In genomic region chr4:130039351-130039750, GRCm38 (mm10) we compare ENCODE assay signal across 20 mouse cellular contexts. TPM values are rescaled to one million over a fixed set of nuclear protein-coding genes. Genes with fewer than 3 reads are reported as not detected.
DNase-seq lines count a peak whose midpoint lies in the region; ATAC-seq and TF ChIP-seq lines count a peak whose summit lies in the region.
"Had no signal": no experiment of that assay in that cellular context is flagged by ENCODE, and none has a peak within 500 bp of the region (broad histone marks: within the 10 kb centered on the region; RNA-seq: fewer than 3 reads in every experiment).

No protein-coding gene starts in this region.

- no peak overlapping the region for H3K4me2 ChIP-seq in limb, embryonic 12.5 days
- H3K4me2 ChIP-seq in midbrain, embryonic 13.5 days (replicated peaks) = no peak overlapping the region
- H3K4me2 ChIP-seq in midbrain, embryonic 11.5 days = no peak overlapping the region
- no peak overlapping the region for H3K4me2 ChIP-seq in stomach, postnatal 0 days (replicated peaks; ENCODE audit: low read depth)
- H3K4me2 ChIP-seq: embryonic facial prominence, embryonic 13.5 days; forebrain, embryonic 12.5 days; heart, embryonic 13.5 days; hindbrain, embryonic 12.5 days had no signal

- no peak for TF ChIP-seq EP300 in stomach, postnatal 0 days (optimal IDR thresholded peaks at IDR 0.05)

- peak overlapping the region; percentile 8; the same call in 1 of the 2 replicates for H3K9ac ChIP-seq in limb, embryonic 12.5 days (replicated peaks)
- H3K9ac ChIP-seq in midbrain, embryonic 13.5 days (replicated peaks) = 0 out of 2 replicates have a peak overlapping the region, but pooled peaks have one; percentile 10
- H3K9ac ChIP-seq in midbrain, embryonic 11.5 days (ENCODE audit: low read length) = no peak overlapping the region
- no peak overlapping the region for H3K9ac ChIP-seq in stomach, postnatal 0 days (ENCODE audit: low read length)
- H3K9ac ChIP-seq: embryonic facial prominence, embryonic 13.5 days; forebrain, embryonic 12.5 days; heart, embryonic 13.5 days; hindbrain, embryonic 12.5 days had no signal

- no peak for ATAC-seq in limb, embryonic 12.5 days (ENCODE audit: insufficient number of reproducible peaks, insufficient read depth, low FRiP score, low TSS enrichment, low read depth)
- no peak for ATAC-seq in midbrain, embryonic 13.5 days
- no peak for ATAC-seq in midbrain, embryonic 11.5 days (ENCODE audit: low FRiP score)
- ATAC-seq in stomach, postnatal 0 days (ENCODE audit: low FRiP score, low TSS enrichment) = no peak
- ATAC-seq: CD4-positive, CD25-positive, alpha-beta regulatory T cell, adult 4 months; hindbrain, embryonic 16.5 days; inflammation-experienced regulatory T-cells, adult 6 months had no signal

- 50% methylated on average over 5 of the region's 5 CpGs for whole genome bisulfite sequencing in limb, embryonic 12.5 days
- 45% methylated on average over 5 of the region's 5 CpGs for WGBS in limb, embryonic 10.5 days
- WGBS in midbrain, embryonic 13.5 days = 61% methylated on average over 5 of the region's 5 CpGs
- WGBS in midbrain, embryonic 11.5 days = 51% methylated on average over 5 of the region's 5 CpGs
- WGBS in stomach, postnatal 0 days = 38% methylated on average over 5 of the region's 5 CpGs

- H3K9me3 ChIP-seq in limb, embryonic 12.5 days = no peaks in the 10 kb centered on the region
- no peaks in the 10 kb centered on the region for H3K9me3 ChIP-seq in limb, embryonic 10.5 days (replicated peaks)
- no peaks in the 10 kb centered on the region for H3K9me3 ChIP-seq in midbrain, embryonic 13.5 days
- H3K9me3 ChIP-seq in midbrain, embryonic 11.5 days (ENCODE audit: control insufficient read depth, low read length) = no peaks in the 10 kb centered on the region
- no peaks in the 10 kb centered on the region for H3K9me3 ChIP-seq in stomach, postnatal 0 days (ENCODE audit: control insufficient read depth, low read length)
- H3K9me3 ChIP-seq: embryonic facial prominence, embryonic 13.5 days; forebrain, embryonic 12.5 days; G1E; heart, embryonic 13.5 days; hindbrain, embryonic 12.5 days had no signal

- no peak for DNase-seq in limb, embryonic 10.5 days (ENCODE audit: low spot score)
- no peak for DNase-seq in midbrain, embryonic 11.5 days (ENCODE audit: low spot score, missing footprints)
- peak; percentile 55 for DNase-seq in brain, embryonic 14.5 days (ENCODE audit: low read depth)
- no peak for DNase-seq in stomach, postnatal 0 days (ENCODE audit: low spot score)
- DNase-seq: adrenal gland, postnatal 10 days; cerebellum, adult 18-20 months; cerebellum, adult 9-11 months; cerebellum, postnatal 36 days; gastrocnemius, postnatal 14 days; heart, postnatal 36 days had no signal

- no peak overlapping the region for H3K27ac ChIP-seq in limb, embryonic 12.5 days
- no peak overlapping the region for H3K27ac ChIP-seq in limb, embryonic 10.5 days
- no peak overlapping the region for H3K27ac ChIP-seq in midbrain, embryonic 13.5 days
- H3K27ac ChIP-seq in midbrain, embryonic 11.5 days (ENCODE audit: low read depth, low read length) = no peak overlapping the region
- no peak overlapping the region for H3K27ac ChIP-seq in stomach, postnatal 0 days (replicated peaks)
- H3K27ac ChIP-seq: embryonic facial prominence, embryonic 13.5 days; forebrain, embryonic 12.5 days; heart, embryonic 13.5 days; hindbrain, embryonic 12.5 days had no signal

- no peak for TF ChIP-seq CTCF in brain, embryonic 14.5 days (IDR thresholded peaks at IDR 0.05; ENCODE audit: borderline replicate concordance, extremely low read depth, insufficient read depth, insufficient read length)
- TF ChIP-seq CTCF in stomach, postnatal 0 days (IDR thresholded peaks at IDR 0.05; ENCODE audit: low read depth) = no peak

- H3K4me1 ChIP-seq in limb, embryonic 12.5 days (replicated peaks) = peaks cover 52% of the 10 kb centered on the region
- H3K4me1 ChIP-seq in limb, embryonic 10.5 days = peaks cover 39% of the 10 kb centered on the region
- H3K4me1 ChIP-seq in midbrain, embryonic 13.5 days (replicated peaks) = peaks cover 33% of the 10 kb centered on the region
- peaks cover 3% of the 10 kb centered on the region for H3K4me1 ChIP-seq in midbrain, embryonic 11.5 days (ENCODE audit: control insufficient read depth, insufficient read depth, low read length)
- H3K4me1 ChIP-seq in stomach, postnatal 0 days (replicated peaks; ENCODE audit: control insufficient read depth, insufficient read depth) = peaks cover 3% of the 10 kb centered on the region; the same call in 1 of the 2 replicates

- no peaks in the 10 kb centered on the region for H3K36me3 ChIP-seq in limb, embryonic 12.5 days
- no peaks in the 10 kb centered on the region for H3K36me3 ChIP-seq in limb, embryonic 10.5 days
- H3K36me3 ChIP-seq in midbrain, embryonic 13.5 days = no peaks in the 10 kb centered on the region
- H3K36me3 ChIP-seq in midbrain, embryonic 11.5 days (ENCODE audit: control insufficient read depth, insufficient read depth, low read length) = no peaks in the 10 kb centered on the region
- no peaks in the 10 kb centered on the region for H3K36me3 ChIP-seq in stomach, postnatal 0 days (ENCODE audit: control insufficient read depth, insufficient read depth, low read length)
- H3K36me3 ChIP-seq: embryonic facial prominence, embryonic 13.5 days; forebrain, embryonic 12.5 days; G1E; heart, embryonic 13.5 days; hindbrain, embryonic 12.5 days had no signal

- no peak overlapping the region for H3K4me3 ChIP-seq in limb, embryonic 12.5 days (replicated peaks)
- no peak overlapping the region for H3K4me3 ChIP-seq in limb, embryonic 10.5 days
- H3K4me3 ChIP-seq in midbrain, embryonic 13.5 days (replicated peaks) = no peak overlapping the region
- H3K4me3 ChIP-seq in midbrain, embryonic 11.5 days (ENCODE audit: low read depth, low read length) = no peak overlapping the region
- no peak overlapping the region for H3K4me3 ChIP-seq in stomach, postnatal 0 days (ENCODE audit: low read depth, low read length)
- H3K4me3 ChIP-seq: embryonic facial prominence, embryonic 13.5 days; forebrain, embryonic 12.5 days; heart, embryonic 13.5 days; hindbrain, embryonic 12.5 days had no signal

- TF ChIP-seq POLR2A in brain, embryonic 14.5 days (IDR thresholded peaks at IDR 0.05; ENCODE audit: borderline replicate concordance, extremely low read depth, insufficient read depth, insufficient read length, poor library complexity, severe bottlenecking) = no peak

- H3K27me3 ChIP-seq in limb, embryonic 12.5 days = peaks cover 33% of the 10 kb centered on the region
- H3K27me3 ChIP-seq in limb, embryonic 10.5 days (ENCODE audit: low read depth, poor library complexity, severe bottlenecking) = peaks cover 45% of the 10 kb centered on the region
- H3K27me3 ChIP-seq in midbrain, embryonic 13.5 days = peaks cover 17% of the 10 kb centered on the region
- no peaks in the 10 kb centered on the region; the same call in 1 of the 2 replicates for H3K27me3 ChIP-seq in midbrain, embryonic 11.5 days (ENCODE audit: control insufficient read depth, insufficient read depth, low read length)
- H3K27me3 ChIP-seq in stomach, postnatal 0 days (ENCODE audit: control insufficient read depth, insufficient read depth, low read length) = no peaks in the 10 kb centered on the region

RNA-seq across cellular contexts. Expression of gene Col16a1, which starts 8.3 kb away (rescaled TPM):
- 24.2 and 30.9 TPM in 2 replicates for polyA plus RNA-seq in limb, embryonic 12.5 days (2016; fragmentation: Nextera tagmentation; extraction: Ambion mirVana)
- 3.9 and 10.2 TPM in 2 replicates for polyA plus RNA-seq in limb, embryonic 10.5 days (2016; fragmentation: Nextera tagmentation; extraction: Ambion mirVana)
- 2.9 and 3.4 TPM in 2 replicates for polyA plus RNA-seq in midbrain, embryonic 13.5 days (2015; fragmentation: Nextera tagmentation; extraction: Ambion mirVana)
- 5.8 and 6.9 TPM in 2 replicates for polyA plus RNA-seq in midbrain, embryonic 11.5 days (2014; fragmentation: Nextera tagmentation; extraction: Ambion mirVana)
- 16.7 and 17.1 TPM in 2 replicates for polyA plus RNA-seq in brain, embryonic 14.5 days (2012; rRNA removed)
- 47.7 and 51.6 TPM in 2 replicates for polyA plus RNA-seq in stomach, postnatal 0 days (2015; fragmentation: Nextera tagmentation; extraction: Ambion mirVana)
- polyA plus RNA-seq: CD4-positive, CD25-positive, alpha-beta regulatory T cell, adult 4 months; G1E; inflammation-experienced regulatory T-cells, adult 6 months had no signal

RNA-seq across cellular contexts. Expression of gene Adgrb2, which starts 54.7 kb away (rescaled TPM):
- polyA plus RNA-seq in limb, embryonic 12.5 days (2016; fragmentation: Nextera tagmentation; extraction: Ambion mirVana) = 3.1 and 3.6 TPM in 2 replicates
- 0.45 and 0.84 TPM in 2 replicates for polyA plus RNA-seq in limb, embryonic 10.5 days (2016; fragmentation: Nextera tagmentation; extraction: Ambion mirVana)
- 7.0 and 11.0 TPM in 2 replicates for polyA plus RNA-seq in midbrain, embryonic 13.5 days (2015; fragmentation: Nextera tagmentation; extraction: Ambion mirVana)
- polyA plus RNA-seq in midbrain, embryonic 11.5 days (2014; fragmentation: Nextera tagmentation; extraction: Ambion mirVana) = 2.3 and 3.0 TPM in 2 replicates
- 126 and 152 TPM in 2 replicates for polyA plus RNA-seq in brain, embryonic 14.5 days (2012; rRNA removed)
- polyA plus RNA-seq in stomach, postnatal 0 days (2015; fragmentation: Nextera tagmentation; extraction: Ambion mirVana) = 0.49 and 0.83 TPM in 2 replicates
- polyA plus RNA-seq: G1E had no signal

Comparison
In these comparisons a context has a peak if more than half of its experiments do, and no peak if none do; other contexts are left out.
1. H3K9ac ChIP-seq: peak in limb, embryonic 12.5 days (single experiment) and midbrain, embryonic 13.5 days (single experiment); none in midbrain, embryonic 11.5 days (single experiment) and stomach, postnatal 0 days (single experiment).
2. RNA of gene Adgrb2, which starts 54.7 kb away (polyA plus RNA-seq): 126 to 152 TPM in brain, embryonic 14.5 days; 7.0 to 11.0 TPM in midbrain, embryonic 13.5 days, 3.1 to 3.6 TPM in limb, embryonic 12.5 days, 2.3 to 3.0 TPM in midbrain, embryonic 11.5 days, 0.45 to 0.84 TPM in limb, embryonic 10.5 days and 0.49 to 0.83 TPM in stomach, postnatal 0 days; every median in the first group is over 10 times any median in the second.